Mouse (Mus musculus): Measurements from ENCODE around the gene Ttll1.
A peak's percentile ranks its signal among the peaks of the same experiment; 100 is the strongest.
"Not testable (repeated sequence)": the region's sequence is repeated elsewhere in the genome, so short reads cannot be mapped to it uniquely, and the experiment has no call there.

Gene Ttll1

DNA sequence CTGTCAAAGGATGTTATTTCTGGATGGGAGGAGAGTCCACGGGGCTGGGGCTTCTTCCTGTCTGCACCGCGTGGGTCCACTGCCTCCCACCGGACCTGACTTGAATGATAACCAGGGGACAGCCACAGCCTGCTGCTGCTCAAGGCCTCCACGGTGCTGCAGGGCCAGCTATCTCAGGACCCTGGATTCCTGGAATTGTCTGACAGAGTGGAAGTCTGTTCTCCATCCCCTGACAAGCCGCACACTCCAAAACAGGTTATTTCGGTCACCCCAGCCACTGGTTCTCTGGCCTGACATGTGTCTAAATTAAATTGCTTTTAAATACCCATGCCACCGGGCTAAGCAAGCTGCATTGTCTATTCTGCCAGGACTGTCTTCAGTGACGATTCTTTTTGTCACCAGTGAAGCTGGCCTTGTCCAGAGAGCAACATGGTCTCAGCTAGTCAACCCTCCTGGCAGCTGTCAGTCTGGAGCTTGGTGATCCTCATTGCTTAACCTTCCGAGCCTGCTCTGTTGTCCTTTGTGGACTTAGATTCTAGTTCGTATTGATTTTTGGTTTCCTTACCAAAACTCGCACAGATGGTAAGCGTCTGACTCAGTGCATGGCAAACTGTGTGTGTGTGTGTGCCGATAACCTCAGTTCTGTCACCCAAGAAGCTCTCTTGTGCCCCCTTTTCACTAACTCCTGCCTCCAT, 13.1 kb upstream of the Ttll1 start:
- no peak for DNase-seq (ENCODE audit: low read depth, low spot score)

DNA sequence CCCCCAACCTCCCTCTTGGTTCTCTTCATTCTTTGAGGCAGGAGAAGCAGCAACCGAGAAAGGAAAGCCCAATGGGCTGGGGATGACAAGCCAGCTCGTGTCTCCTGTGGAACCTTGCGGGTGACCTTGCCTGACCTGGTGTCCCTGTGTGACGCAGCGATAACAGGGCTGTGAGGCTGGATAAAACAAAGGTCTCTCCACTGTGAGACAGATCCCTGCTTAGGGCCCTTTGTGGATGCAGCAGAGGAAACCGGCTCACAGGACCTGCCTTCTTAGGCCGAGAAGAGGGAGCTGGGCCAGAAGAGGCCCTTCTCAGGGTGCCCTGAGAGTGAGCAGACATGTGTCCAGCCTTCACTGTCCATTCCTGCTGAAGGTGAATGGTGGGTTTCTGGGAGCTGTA, 12.5 kb upstream of the Ttll1 start:
- DNase-seq (ENCODE audit: low read depth, low spot score) = no peak

DNA sequence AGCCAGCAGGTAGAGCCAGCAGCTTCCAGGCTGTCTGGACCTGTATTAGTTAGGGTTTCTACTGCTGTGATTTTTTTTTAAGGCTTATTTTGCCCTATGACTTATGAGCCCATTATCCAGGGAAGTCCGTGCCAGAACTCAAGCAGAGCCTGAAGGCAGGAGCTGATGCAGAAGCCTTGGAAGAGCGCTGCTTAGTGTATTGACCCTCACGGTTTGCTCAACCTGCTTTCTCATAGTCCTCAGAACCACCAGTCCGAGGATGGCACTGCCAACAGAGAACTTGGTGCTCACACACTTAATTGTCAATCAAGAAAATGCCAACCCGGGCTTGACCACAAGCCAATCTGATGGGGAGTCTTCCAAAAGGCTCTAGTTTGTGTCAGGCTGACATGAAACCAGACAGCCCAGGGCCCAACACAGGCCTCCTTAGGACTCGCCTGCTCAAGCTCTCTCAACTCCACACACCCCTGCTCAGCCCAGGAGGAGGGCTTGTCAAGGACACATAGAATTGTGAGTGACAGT, 10.2 kb upstream of the Ttll1 start:
- no peak for DNase-seq (ENCODE audit: low read depth, low spot score)

DNA sequence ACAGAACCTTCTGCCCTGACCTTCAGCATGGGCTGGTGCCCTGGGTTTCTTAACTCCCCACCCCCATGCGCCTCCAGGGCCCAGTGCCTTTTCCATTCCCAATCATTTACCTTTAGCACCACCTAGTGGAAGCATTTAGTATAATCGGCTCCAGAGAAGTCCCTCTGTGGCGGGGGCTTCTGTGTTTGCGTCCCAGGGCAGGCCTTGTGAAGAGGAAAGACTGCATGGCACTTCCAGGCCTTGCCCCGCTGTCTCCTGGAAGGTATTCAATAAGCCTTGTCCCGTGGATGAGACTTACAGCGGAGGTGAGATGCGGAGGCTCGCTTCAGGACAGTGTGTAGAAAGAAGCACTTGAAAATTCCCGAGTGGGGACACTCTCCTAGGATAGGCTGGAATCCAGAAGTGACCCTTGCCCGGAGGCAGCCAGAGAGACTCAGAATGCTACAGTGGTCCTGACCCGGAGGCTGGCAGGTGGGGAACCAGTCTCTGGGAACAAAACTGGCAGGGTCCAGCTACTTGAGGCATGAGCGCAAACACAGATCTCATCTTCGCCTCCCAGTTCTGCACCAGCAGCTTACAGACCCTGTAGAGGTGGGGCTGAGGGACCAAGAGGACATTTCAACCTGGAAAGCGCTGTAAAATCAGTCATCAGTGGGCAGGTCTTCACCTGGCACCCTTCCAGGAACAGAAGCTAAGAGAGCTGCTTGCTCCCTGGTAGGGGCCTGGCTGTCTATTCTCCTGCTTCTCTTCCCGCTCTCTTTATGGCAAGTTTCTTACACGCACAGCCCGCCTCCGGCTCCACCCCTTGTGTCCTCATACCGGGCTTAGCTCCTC, 7.7 kb upstream of the Ttll1 start:
- peak; percentile 41 for DNase-seq (ENCODE audit: low read depth, low spot score)

DNA sequence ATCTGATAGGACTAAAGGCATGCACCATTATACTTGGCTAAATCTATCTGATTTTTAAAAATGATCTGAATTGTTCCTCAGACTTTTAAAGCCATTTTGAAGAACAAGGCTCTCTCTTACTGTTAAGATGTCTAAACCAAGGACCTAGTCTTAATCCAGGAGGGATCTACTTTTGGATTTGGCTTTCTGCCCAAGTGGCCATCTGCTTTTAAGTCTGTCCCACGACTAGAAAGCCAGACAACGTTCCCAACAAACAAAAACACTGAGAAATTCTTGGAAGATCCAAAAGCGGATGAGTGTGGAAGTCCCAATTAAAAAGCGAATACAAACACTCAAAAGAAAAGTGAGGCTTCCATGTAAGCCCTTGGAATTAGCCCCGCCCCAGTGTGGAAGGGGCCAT, 4.3 kb upstream of the Ttll1 start:
- no peak for DNase-seq (ENCODE audit: low read depth, low spot score)

DNA sequence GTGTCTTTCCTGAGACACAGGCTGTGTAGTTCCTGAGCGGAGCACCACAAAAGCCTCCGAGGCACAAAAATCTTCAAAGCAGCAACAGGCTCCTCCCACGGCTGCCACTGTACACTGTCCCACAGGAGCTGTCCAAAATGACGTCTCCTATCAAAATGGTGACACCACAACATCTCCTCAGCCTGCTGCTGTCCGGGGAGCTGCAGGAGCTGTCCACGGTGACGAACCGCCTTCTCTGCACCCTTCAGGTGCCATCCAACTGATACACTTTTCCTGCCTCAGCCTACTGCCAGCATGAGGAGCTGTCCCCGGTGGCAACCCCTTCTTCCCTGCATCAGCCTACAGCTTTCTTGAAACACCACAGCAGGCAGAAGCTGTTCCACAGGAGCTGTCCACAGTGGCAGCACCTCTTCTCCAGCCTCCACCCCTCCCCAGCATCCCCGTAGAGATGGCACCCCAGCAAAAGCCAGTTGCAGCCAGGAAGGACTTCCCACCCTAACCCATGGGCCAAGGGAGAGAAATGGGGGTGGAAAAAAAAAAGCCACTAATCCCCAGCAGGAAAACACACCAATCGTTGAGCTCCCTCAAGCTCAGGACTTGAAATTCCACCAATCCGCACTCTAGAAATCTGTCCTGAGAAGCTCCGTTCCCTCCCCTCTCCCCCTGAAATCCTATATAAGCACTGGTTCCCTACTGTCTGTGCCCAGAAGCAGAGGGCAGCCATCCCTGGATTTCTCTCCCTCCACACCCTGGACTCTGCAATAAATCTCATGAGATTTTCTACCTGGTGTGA, 2.0 kb upstream of the Ttll1 start:
- DNase-seq (ENCODE audit: low read depth, low spot score) = no peak

DNA sequence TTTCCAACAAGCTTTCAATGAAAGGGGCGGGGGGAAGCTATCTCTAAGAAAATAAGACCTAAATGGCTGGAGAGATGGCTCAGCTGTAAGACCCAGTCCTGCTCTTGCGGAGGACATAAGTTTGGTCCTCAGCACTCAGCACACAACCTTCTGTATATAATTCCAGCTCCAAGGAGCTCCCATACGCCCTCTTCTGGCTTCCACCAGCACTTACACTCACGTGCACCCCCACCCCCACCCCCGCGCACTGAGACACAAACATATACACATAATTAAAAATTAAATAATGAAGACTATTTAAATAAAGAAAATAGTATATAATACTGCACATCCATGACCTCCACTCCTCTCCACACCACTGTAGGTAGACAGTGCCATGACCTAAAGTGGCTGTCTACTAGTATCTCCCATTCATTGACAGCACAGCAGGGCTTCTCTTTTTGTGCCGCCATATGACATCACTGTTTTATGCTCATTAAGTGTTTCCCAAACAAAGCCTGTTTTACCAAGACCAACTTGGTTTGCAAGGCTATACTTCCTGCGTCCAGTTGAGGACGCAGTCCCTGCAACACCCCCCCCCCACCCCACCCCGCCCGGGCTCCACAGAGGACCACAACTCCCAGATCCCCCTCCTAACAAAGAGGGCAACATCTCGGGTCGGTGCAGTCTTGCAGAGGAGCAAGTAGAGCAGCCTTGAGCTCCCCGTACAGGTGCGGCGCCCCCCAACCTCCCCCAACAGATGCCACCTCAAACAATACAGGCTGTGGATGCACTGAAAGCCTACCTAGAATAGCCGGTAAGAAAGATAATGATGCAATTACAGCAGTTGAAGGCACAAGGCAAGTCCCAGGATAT, 516 bp downstream of the Ttll1 start:
- DNase-seq (ENCODE audit: low read depth, low spot score) = no peak

DNA sequence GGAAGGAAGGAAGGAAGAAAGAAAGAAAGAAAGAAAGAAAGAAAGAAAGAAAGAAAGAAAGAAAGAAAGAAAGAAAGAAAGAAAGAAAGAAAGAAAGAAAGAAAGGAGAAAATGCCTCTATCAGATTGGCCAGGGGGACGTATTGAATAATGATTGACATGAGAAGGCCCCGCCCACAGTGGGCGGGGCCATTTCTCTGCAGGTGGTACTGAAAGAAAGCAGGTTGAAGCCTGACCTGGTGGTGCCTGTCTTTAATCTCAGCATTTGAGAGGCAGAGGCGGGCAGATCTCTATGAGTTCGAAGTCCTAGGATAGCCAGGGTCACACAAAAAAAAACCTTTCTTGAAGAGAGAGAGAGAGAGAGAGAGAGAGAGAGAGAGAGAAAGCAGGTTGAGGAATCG, 9.2 kb downstream of the Ttll1 start:
- DNase-seq (ENCODE audit: low read depth, low spot score) = not testable (repeated sequence)

DNA sequence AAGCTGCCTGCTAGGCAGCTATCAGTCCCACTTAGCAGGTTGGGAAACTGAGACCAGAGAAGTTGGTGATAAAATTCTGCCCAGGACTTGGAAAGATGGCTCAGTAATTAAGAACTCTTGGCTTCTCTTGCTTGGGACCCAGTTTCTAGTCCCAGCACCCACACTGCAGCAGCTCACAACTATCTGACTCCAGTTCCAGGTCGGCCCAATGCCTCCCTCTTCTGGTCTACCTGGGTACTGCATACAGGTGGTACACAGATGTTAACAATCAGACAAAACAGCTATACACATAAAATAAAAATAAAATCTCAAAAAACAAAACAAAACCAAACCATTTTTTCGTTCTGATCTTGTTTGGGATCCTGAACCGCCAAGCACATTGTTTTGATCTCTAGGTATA, 10.3 kb downstream of the Ttll1 start:
- DNase-seq (ENCODE audit: low read depth, low spot score) = peak; percentile 52

DNA sequence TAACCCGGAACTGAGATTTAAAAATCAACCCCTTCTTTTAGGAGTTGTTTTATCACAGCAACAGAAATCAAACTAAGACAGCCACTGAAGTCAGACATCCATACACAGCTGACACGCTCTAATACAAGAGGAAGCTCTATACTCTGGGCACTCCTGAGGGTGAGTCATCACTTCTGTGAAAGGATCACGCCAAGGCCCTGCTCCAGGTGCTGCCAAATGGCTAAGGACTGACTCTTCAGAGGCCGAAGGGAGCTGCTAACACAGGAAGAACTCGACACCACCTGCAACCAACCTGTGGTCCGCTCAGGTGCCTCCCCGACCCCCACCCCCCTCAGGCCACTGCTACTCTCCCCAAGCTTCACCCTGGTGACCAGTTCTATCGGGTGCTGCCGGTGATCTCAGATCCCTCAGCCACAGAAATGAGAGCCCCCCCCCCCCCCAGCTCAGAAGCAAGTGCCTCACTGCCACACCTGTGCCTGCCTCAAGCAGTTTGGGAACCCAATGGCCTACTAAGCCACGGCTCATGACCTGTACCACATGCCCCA, 11.4 kb downstream of the Ttll1 start:
- DNase-seq (ENCODE audit: low read depth, low spot score) = no peak

DNA sequence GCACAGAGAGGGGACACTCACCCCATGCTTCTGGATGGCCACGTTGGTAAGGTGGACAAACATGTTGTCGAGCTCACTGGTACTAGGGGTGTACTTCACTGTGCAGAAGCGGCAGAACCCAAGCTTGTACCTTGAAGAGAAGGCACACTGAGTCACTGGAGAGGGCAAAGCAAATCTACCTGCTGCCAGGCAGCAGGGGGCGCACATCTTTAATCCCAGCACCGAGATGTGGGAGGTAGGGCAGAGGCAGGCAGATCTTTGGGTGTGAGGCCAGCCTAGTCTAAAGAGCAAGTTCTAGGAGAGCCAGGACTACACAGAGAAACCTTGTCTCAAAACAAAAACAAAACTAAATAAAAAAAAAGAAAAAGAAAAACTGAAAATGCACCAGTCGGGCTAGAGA, 13.4 kb downstream of the Ttll1 start:
- no peak for DNase-seq (ENCODE audit: low read depth, low spot score)

DNA sequence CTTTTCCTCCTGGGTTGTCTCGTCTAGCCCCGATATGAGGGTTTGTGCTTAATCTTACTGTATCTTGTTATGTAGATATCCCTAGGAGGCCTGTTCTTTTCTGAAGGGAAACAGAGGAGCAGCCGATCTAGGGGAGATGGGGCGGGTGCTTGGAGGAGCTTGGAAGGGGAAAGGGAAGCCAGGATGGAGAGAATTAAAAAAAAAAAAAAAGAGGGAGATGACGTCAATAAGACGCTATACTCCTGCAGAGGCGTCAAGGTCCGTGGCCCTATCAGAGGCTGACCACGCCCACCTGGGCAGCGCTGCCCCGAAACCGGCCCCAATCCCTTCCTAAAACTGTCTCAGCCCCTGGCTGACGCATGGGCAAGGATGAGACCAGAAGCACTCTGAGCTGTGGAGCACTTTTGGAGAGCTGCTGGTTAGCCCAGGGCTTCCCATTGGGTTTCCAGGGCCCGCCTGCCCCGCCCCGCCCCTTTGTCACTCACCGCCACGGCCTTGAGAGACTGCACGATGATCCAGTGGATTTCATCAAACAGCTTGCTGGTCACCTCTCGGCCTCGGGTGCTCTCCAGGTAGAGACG, 14.8 kb downstream of the Ttll1 start:
- DNase-seq (ENCODE audit: low read depth, low spot score) = no peak

DNA sequence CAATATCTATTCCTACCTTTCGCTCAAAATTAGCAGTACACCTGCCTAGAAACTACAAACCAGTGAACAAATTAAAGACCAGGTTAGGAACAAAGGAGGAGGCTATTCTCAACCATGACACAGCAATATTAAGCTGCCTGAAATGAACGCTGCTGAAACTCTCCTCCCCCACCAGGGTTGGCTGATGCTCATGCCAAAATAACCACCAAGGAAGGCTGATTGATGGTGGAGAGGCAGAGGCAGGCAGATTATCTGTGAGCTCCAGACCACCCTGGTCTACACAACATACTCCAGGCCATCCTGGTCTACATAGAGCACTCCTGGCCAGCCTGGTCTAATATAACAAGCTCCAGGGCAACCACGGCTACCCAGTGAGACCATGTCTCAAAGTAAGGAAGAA, 15.5 kb downstream of the Ttll1 start:
- DNase-seq (ENCODE audit: low read depth, low spot score) = no peak

DNA sequence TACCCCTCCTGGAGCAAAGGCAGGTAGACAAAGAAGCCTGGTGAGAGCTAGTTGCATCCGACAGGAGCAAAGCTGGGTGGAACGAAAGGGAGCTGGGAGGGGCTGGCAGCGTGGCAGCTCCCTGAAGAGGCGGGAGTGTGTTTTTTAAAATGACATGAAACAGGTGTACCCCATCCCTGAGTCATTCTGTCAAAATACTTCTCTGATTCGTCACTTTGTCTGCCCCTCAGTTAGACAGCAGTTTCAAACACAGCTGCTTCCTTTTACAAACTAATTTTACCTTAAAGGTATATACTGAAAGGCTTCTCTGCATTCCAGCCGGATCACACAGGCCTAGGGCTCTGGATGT, 16.1 kb downstream of the Ttll1 start:
- DNase-seq (ENCODE audit: low read depth, low spot score) = no peak

DNA sequence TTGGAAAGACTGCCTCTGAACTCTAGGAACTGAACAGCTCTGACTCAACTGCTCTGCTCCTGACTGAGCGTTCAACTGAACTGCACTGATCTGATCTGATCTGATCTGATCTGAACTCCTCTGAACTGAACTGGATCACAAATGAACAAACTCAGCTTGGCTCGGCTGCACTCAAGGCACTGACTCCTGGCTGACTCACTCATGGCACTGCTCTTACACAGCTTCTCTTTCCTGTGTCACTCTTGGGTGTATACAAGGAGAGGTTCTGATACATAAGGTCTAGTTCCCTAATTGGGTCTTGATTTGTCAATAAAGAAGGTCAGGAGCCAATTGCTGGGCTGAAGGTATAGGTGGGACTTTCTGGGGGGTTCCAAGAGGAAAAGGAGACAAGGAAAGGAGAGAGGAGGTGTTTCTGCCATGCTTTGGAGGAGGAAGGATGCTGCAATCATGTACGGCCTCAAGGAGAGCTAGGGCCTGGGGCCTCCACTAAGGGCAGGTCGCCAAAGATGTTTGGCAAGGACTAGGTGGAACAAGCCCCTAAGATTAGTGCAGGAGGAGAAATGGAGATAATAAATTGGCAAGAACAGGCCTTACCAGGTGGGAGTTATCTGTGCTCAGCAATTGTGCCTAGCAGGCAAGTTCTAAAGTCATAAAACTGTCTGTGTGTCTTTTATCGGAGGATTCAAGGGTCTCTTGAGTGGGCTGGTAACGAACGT, 16.7 kb downstream of the Ttll1 start:
- no peak for DNase-seq (ENCODE audit: low read depth, low spot score)

DNA sequence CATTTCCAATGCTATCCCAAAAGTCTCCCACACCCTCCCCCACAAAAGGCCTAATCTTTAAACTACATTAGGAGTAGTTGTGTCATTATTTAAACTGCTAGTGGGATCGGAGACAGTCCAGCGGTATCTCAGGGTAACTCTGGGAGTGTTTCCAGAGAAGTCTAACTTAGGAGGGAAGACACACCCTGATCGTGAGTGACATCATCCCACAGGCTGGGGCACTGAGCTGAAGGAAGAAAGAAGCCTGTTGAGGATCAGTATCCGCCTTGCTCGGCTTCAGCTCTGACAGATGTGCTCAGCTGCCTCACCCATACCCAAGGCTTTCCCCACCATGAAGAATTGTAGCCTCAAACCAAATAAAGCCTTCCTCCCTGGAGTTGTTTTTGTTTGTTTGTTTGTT, 18.8 kb downstream of the Ttll1 start:
- no peak for DNase-seq (ENCODE audit: low read depth, low spot score)

DNA sequence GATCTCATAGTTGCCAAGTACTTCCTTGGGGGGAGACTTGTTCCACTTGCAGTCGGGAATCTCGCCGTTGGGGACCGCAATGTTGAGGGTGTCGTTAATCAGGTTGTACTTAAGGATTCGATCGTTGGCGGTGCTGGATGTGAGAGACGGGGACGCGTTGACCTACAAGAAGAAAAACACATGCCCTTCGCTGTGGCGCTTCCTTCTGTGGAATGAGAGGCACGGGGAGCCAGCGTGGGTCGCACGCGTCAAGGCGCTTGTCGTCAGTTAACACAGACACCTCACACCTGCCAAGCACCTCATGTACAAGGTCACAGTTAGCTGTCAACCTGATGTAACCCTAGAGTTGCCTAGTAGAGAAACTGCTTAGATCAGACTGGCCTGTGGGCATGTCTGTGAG, 21.2 kb downstream of the Ttll1 start:
- DNase-seq (ENCODE audit: low read depth, low spot score) = no peak

DNA sequence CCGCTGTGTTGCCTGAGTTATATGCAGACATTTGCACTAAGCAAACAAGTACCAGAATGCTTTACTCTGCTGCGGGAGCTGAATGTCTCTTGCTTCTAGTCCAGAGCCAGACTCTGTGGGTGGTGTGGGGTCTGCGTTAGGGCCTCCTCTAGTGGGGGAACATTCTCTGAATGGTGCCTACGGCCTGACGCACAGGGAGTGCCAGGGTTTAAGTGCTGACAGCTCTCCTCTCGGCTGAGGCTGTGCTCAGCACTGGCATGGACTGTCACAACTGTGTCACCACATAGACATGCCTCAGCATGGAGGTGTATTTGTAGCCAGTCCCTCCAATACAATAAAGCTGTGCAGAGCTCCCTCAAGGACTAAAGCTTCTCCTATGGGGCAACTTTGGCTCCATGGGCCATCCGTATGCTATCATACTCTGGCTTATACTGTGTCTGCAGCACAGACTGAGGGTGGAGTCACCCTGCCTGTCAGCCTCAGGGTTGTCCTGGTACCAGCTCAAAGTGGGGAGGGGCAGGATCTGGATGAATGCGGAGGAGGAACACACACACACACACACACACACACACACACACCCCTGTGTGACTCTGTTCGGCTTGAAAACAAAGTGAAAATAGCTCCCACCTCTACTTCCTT, 23.1 kb downstream of the Ttll1 start:
- no peak for DNase-seq (ENCODE audit: low read depth, low spot score)

DNA sequence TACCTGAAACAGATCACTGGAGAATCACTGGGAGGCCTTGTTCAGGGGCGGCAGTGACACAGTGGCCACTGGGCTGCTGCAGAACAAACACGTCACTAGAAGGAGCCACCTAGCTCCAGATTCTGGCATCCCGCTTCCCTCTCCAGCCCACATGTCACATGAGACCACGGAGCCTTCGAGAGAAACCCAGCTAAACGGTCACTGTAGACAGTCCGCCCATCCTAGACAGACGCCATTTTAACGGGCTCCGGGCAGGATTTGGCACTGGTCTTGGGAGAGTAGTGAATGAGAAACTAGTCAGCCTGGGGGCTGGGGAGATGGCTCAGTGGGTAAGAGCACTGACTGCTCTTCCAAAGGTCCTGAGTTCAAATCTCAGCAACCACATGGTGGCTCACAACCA, 26.4 kb downstream of the Ttll1 start:
- DNase-seq (ENCODE audit: low read depth, low spot score) = no peak

DNA sequence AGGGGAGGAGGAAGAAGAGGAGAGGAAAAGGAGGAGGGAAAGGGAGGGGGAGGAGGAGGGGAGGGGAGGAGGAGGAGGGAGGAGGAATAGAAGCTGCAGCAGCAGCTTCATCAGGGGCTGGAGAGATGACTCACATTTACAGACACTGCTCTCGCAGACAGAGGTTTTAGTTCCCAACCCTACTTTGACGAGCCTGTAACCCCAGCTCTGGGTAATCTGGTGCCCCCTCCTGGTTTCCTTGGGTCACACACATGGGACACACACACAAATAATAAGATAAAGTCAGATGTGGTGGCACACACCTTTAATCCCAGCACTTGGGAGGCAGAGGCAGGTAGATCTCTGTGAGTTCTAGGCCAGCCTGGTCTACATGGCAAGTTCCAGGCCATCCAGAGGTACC, 27.2 kb downstream of the Ttll1 start:
- no peak for DNase-seq (ENCODE audit: low read depth, low spot score)

All from c-Kit-negative CD71-positive TER-119-positive erythroid progenitor cells, embryonic 14.5 days (primary cell).